Mouse (Mus musculus) erythroblast, embryonic 14.5 days (primary cell): ENCODE measurements around the gene Ccdc141.

ENCODE experiments used
- GATA1 ChIP-seq: IDR thresholded peaks from 2 replicates; pipeline ENCODE4 v1.6.1; 2012; ENCODE audit warnings: low read length, inconsistent platforms, mixed read lengths
- TAL1 ChIP-seq: IDR thresholded peaks from 3 replicates; pipeline ENCODE4 v1.6.1; 2012; ENCODE audit warnings: low read length, inconsistent platforms, mixed read lengths

- no peak for TF ChIP-seq GATA1
- TF ChIP-seq TAL1, result no peak
These were observed 362 bp downstream of the Ccdc141 start for GRCm38 (mm10) chr2:77169916-77170632.
